Mouse (Mus musculus) cerebellum, adult 2 months (tissue): Measurements from ENCODE around the gene Grem1.

Experiments used
- CTCF ChIP-seq: fragments of 200-500 bp; IDR thresholded peaks from 2 replicates; pipeline ENCODE4 v1.5.1; 2011; ENCODE audit warnings: low read depth, mild to moderate bottlenecking, control low read depth, low read length, moderate library complexity, borderline replicate concordance; ENCODE audit not compliant: insufficient read depth
- POLR2A ChIP-seq: fragments of 200-500 bp; IDR thresholded peaks from 2 replicates; pipeline ENCODE4 v1.6.1; 2011; ENCODE audit warnings: low read length, control low read depth, borderline replicate concordance; ENCODE audit not compliant: insufficient read depth

DNA sequence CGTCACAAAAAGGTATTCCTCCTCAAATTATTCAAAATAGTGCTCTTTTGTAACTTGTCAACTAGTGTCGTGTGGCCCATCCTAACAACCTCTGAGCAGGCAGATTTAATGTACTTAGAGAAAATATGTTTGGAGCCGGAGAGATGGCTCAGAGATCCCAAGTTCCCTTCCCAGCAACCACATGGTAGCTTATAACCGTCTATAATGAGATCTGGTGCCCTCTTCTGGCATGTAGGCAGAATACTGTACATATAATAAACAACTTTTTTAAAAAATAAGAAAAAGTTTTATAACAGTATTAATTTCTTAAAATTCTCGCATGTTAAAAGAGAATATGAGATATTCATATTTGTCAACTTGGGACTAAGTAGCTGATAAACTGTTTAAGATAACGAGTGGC, 19.6 kb upstream of the Grem1 start:
- no peak for TF ChIP-seq CTCF
- TF ChIP-seq POLR2A = no peak
